8 mouse cellular contexts compared by ENCODE assay signal in genomic region chr7:80339371-80339770, GRCm38 (mm10). TPM values are rescaled to one million over a fixed set of nuclear protein-coding genes. Genes with fewer than 3 reads are reported as not detected.
A peak's percentile ranks its signal among the peaks of the same experiment; 100 is the strongest.
DNase-seq lines count a peak whose midpoint lies in the region; ATAC-seq and TF ChIP-seq lines count a peak whose summit lies in the region.

No protein-coding gene starts in this region.

- peak overlapping the region; percentile 75 for H3K9ac ChIP-seq in forebrain, embryonic 14.5 days (ENCODE audit: low read length)

- peak overlapping the region; percentile 71 for H3K4me3 ChIP-seq in erythroblast, embryonic 14.5 days (replicated peaks)
- peak overlapping the region; percentile 54 for H3K4me3 ChIP-seq in forebrain, embryonic 14.5 days (ENCODE audit: low read depth, low read length)
- peak overlapping the region; percentile 61 for H3K4me3 ChIP-seq in kidney, adult 2 months (ENCODE audit: insufficient read depth, low read depth, low read length)

- DNase-seq in NIH3T3 (ENCODE audit: low read depth) = peak; percentile 34
- DNase-seq in forebrain, embryonic 14.5 days (ENCODE audit: low spot score) = peak; percentile 31
- peak; percentile 27 for DNase-seq in kidney, adult 2 months
- peak; percentile 43 for DNase-seq in lung, postnatal 10 days
- peak; percentile 58 for DNase-seq in splenic B cell, adult 2 months (ENCODE audit: low read depth, low spot score)
- DNase-seq in frontal cortex, postnatal 25 days (ENCODE audit: low spot score in 2 of 2) = no peak

- 0 out of 2 replicates have a peak overlapping the region, but pooled peaks have one; percentile 15 for H3K27ac ChIP-seq in forebrain, embryonic 14.5 days (ENCODE audit: low read depth, low read length)
- no peak overlapping the region for H3K27ac ChIP-seq in kidney, adult 2 months (ENCODE audit: insufficient read depth, low read depth, low read length)

- peak overlapping the region; percentile 85 for H3K4me2 ChIP-seq in forebrain, embryonic 14.5 days (ENCODE audit: low read length)

- no peak for ATAC-seq in erythroblast, adult 5-6 weeks (replicated peaks; ENCODE audit: low FRiP score, poor library complexity, severe bottlenecking)
- no peak for ATAC-seq in forebrain, embryonic 14.5 days

- no peak for TF ChIP-seq CTCF in kidney, adult 2 months (conservative IDR thresholded peaks at IDR 0.05; ENCODE audit: insufficient read depth, insufficient read length, low read depth, low read length)

- no peak for TF ChIP-seq POLR2A in kidney, adult 2 months (IDR thresholded peaks at IDR 0.05; ENCODE audit: low read depth, low read length)

- peaks cover 56% of the 10 kb centered on the region for H3K4me1 ChIP-seq in erythroblast, embryonic 14.5 days (ENCODE audit: control insufficient read depth)
- peaks cover 29% of the 10 kb centered on the region for H3K4me1 ChIP-seq in forebrain, embryonic 14.5 days (ENCODE audit: control insufficient read depth, insufficient read depth, low read length)
- peaks cover 13% of the 10 kb centered on the region for H3K4me1 ChIP-seq in kidney, adult 2 months (ENCODE audit: control insufficient read depth, insufficient read depth, low read length)

- peaks cover 35% of the 10 kb centered on the region for H3K36me3 ChIP-seq in erythroblast, embryonic 14.5 days (ENCODE audit: control insufficient read depth)
- peaks cover 35% of the 10 kb centered on the region for H3K36me3 ChIP-seq in forebrain, embryonic 14.5 days (ENCODE audit: control insufficient read depth, insufficient read depth, low read length)
- H3K36me3 ChIP-seq in kidney, adult 2 months (ENCODE audit: control insufficient read depth, insufficient read depth, low read length) = 0 out of 2 replicates have a peak, but pooled peaks cover 2% of the 10 kb centered on the region
- H3K36me3 ChIP-seq in splenic B cell, adult 2 months (ENCODE audit: control insufficient read depth, insufficient read depth, low read length, poor library complexity, severe bottlenecking) = peaks cover 8% of the 10 kb centered on the region; the same call in 1 of the 2 replicates

- no peaks in the 10 kb centered on the region for H3K9me3 ChIP-seq in erythroblast, embryonic 14.5 days (ENCODE audit: control insufficient read depth, low read length)
- H3K9me3 ChIP-seq in forebrain, embryonic 14.5 days (replicated peaks; ENCODE audit: control insufficient read depth, low read length) = no peaks in the 10 kb centered on the region

- H3K27me3 ChIP-seq in erythroblast, embryonic 14.5 days (ENCODE audit: control insufficient read depth) = no peaks in the 10 kb centered on the region
- H3K27me3 ChIP-seq in forebrain, embryonic 14.5 days (replicated peaks; ENCODE audit: control insufficient read depth, insufficient read depth, low read length) = no peaks in the 10 kb centered on the region
- no peaks in the 10 kb centered on the region for H3K27me3 ChIP-seq in kidney, adult 2 months (replicated peaks; ENCODE audit: control insufficient read depth, insufficient read depth, low read length)
- H3K27me3 ChIP-seq in splenic B cell, adult 2 months (ENCODE audit: control insufficient read depth, insufficient read depth, low read length, poor library complexity, severe bottlenecking) = no peaks in the 10 kb centered on the region

- WGBS in forebrain, embryonic 14.5 days = 5% methylated on average over 17 of the region's 17 CpGs
- 6% methylated on average over 15 of the region's 17 CpGs for WGBS in kidney, adult 2 months

RNA-seq across cellular contexts. Expression of gene Unc45a, which starts 1.4 kb away (rescaled TPM):
- 1.5 and 2.7 TPM in 2 replicates for polyA plus RNA-seq in erythroblast, embryonic 14.5 days (2012)
- total RNA-seq in erythroblast, adult 5-6 weeks (2015; ENCODE audit: low replicate concordance) = 1.5 and 4.2 TPM in 2 replicates
- total RNA-seq in erythroblast, adult 5-6 weeks (2017; ENCODE audit: low replicate concordance) = 4.2 and 4.8 TPM in 2 replicates
- 29.6 and 36.4 TPM in 2 replicates for polyA plus RNA-seq in forebrain, embryonic 14.5 days (2014; fragmentation: Nextera tagmentation; extraction: Ambion mirVana)
- 53.3 and 81.0 TPM in 2 replicates for polyA plus RNA-seq in kidney, adult 2 months (2012; rRNA removed)

RNA-seq across cellular contexts. Expression of gene Hddc3, which starts 3.5 kb away (rescaled TPM):
- polyA plus RNA-seq in erythroblast, embryonic 14.5 days (2012) = 1.4 and 1.8 TPM in 2 replicates
- 2.3 TPM in 1 of 2 replicates, not detected in the other for total RNA-seq in erythroblast, adult 5-6 weeks (2015; ENCODE audit: low replicate concordance)
- total RNA-seq in erythroblast, adult 5-6 weeks (2017; ENCODE audit: low replicate concordance) = 2.6 TPM in 2 replicates
- 27.2 and 30.7 TPM in 2 replicates for polyA plus RNA-seq in forebrain, embryonic 14.5 days (2014; fragmentation: Nextera tagmentation; extraction: Ambion mirVana)
- polyA plus RNA-seq in kidney, adult 2 months (2012; rRNA removed) = 66.3 and 86.4 TPM in 2 replicates

RNA-seq across cellular contexts. Expression of gene Rccd1, which starts 15.1 kb away (rescaled TPM):
- 0.21 and 0.34 TPM in 2 replicates for polyA plus RNA-seq in erythroblast, embryonic 14.5 days (2012)
- total RNA-seq in erythroblast, adult 5-6 weeks (2015; ENCODE audit: low replicate concordance) = 2.5 and 18.8 TPM in 2 replicates
- total RNA-seq in erythroblast, adult 5-6 weeks (2017; ENCODE audit: low replicate concordance) = 0.98 and 4.4 TPM in 2 replicates
- 7.0 and 11.4 TPM in 2 replicates for polyA plus RNA-seq in forebrain, embryonic 14.5 days (2014; fragmentation: Nextera tagmentation; extraction: Ambion mirVana)
- polyA plus RNA-seq in kidney, adult 2 months (2012; rRNA removed) = 3.7 and 5.3 TPM in 2 replicates

RNA-seq across cellular contexts. Expression of gene Man2a2, which starts 31.8 kb away (rescaled TPM):
- 0.05 and 0.14 TPM in 2 replicates for polyA plus RNA-seq in erythroblast, embryonic 14.5 days (2012)
- 3.6 and 7.5 TPM in 2 replicates for total RNA-seq in erythroblast, adult 5-6 weeks (2015; ENCODE audit: low replicate concordance)
- 4.5 and 6.6 TPM in 2 replicates for total RNA-seq in erythroblast, adult 5-6 weeks (2017; ENCODE audit: low replicate concordance)
- polyA plus RNA-seq in forebrain, embryonic 14.5 days (2014; fragmentation: Nextera tagmentation; extraction: Ambion mirVana) = 7.6 and 10.5 TPM in 2 replicates
- 40.4 and 49.9 TPM in 2 replicates for polyA plus RNA-seq in kidney, adult 2 months (2012; rRNA removed)

RNA-seq across cellular contexts. Expression of gene Prc1, which starts 45.1 kb away (rescaled TPM):
- polyA plus RNA-seq in erythroblast, embryonic 14.5 days (2012) = 3.0 and 4.6 TPM in 2 replicates
- 59.4 and 74.7 TPM in 2 replicates for total RNA-seq in erythroblast, adult 5-6 weeks (2015; ENCODE audit: low replicate concordance)
- 188 and 334 TPM in 2 replicates for total RNA-seq in erythroblast, adult 5-6 weeks (2017; ENCODE audit: low replicate concordance)
- 102 and 125 TPM in 2 replicates for polyA plus RNA-seq in forebrain, embryonic 14.5 days (2014; fragmentation: Nextera tagmentation; extraction: Ambion mirVana)
- polyA plus RNA-seq in kidney, adult 2 months (2012; rRNA removed) = 1.6 and 1.7 TPM in 2 replicates

Comparison
In these comparisons a context has a peak if more than half of its experiments do, and no peak if none do; other contexts are left out.
1. DNase-seq: peak in NIH3T3 (single experiment), forebrain, embryonic 14.5 days (single experiment), kidney, adult 2 months (single experiment), lung, postnatal 10 days (single experiment) and splenic B cell, adult 2 months (single experiment); none in frontal cortex, postnatal 25 days (0 of 2).
2. RNA of gene Hddc3, which starts 3.5 kb away (polyA plus RNA-seq): 66.3 to 86.4 TPM in kidney, adult 2 months and 27.2 to 30.7 TPM in forebrain, embryonic 14.5 days; 1.4 to 1.8 TPM in erythroblast, embryonic 14.5 days; every median in the first group is over 10 times any median in the second.
3. Peak in every context shown above with its lines, with median percentiles within 50 percentile points of each other: H3K4me3 ChIP-seq.